Mouse (Mus musculus): ENCODE measurements around the gene Syt8.
A peak's percentile ranks its signal among the peaks of the same experiment; 100 is the strongest.

DNA sequence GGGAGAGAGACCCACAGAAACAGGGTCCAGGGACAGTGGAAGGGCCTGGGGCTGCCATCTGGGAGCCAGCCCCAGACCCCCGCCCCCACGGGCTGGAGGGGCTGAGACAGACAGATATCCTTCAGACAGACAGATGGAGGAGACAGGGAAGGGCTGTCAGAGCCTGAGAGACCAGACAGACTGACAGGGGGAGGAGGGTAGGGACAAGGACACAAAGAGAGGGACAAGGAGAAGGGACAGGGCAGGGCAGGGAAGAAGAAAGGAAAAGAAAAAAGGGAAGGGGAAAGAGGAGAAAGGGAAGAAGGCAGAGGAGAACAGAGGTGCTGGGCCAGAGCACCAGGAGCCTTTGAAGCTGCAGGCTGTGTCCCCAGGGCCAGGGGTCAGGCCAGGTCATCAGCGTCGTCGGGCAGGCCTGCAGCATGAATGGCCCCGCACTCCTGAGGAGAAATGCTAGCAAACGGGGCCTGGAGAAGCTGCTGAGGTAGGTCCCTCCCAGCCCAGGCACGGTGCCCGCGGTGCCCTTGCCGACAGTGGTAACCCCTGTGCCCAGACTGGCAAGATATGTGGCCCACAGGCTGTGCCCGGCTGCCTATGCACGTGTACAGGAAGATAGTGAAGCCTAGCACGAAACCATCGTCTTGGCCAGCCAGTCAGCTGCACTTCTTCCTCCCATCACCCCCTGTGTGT is 37.4 kb downstream of the Syt8 start:
- TF ChIP-seq CTCF (IDR thresholded peaks at IDR 0.05) (no peak), POLR2A (IDR thresholded peaks at IDR 0.05; ENCODE audit: insufficient read depth, low read depth, low read length) (0 out of 2 replicates have a peak, but pooled peaks have one; percentile 10), EP300 (IDR thresholded peaks at IDR 0.05; ENCODE audit: insufficient read depth, low read depth, low read length) (peak; percentile 70; the same call in 1 of the 2 replicates)
